Mouse (Mus musculus): ENCODE results near the gene Rab3ip. TPM values are rescaled to one million over a fixed set of nuclear protein-coding genes. Genes with fewer than 3 reads are reported as not detected.

Rab3ip gene
- total and polyA plus RNA-seq, 3 experiments, result 15.2 to 23.2 TPM; not detected in 1

GRCm38 (mm10) chr10:116995162-116995561 is 44.6 kb upstream of the Rab3ip start:
- no peak for DNase-seq (ENCODE audit: low read depth, low spot score)
- Histone ChIP-seq H3K9ac (ENCODE audit: control insufficient read depth, low read depth, low read length, poor library complexity, severe bottlenecking) (no peak overlapping the region), H3K27me3 (ENCODE audit: control insufficient read depth in 1 of 2, insufficient read depth in 2 of 2, low read length in 2 of 2) (peaks cover 0 to 2% of the 10 kb centered on the region in 2 experiments; a peak in 1 of 4 replicates), H3K4me1 (ENCODE audit: control insufficient read depth in 1 of 2, insufficient read depth in 2 of 2, low read length in 2 of 2) (no peaks in the 10 kb centered on the region), H3K9me3 (replicated peaks; ENCODE audit: insufficient read depth, low read length) (no peaks in the 10 kb centered on the region), H3K36me3 (ENCODE audit: control insufficient read depth in 1 of 2, insufficient read depth in 2 of 2, low read length in 2 of 2) (no peaks in the 10 kb centered on the region), H3K27ac (ENCODE audit: control insufficient read depth, low read depth, low read length) (no peak overlapping the region), H3K79me2 (ENCODE audit: control insufficient read depth, insufficient read depth, low read length, poor library complexity) (no peaks in the 10 kb centered on the region), H3K4me3 (ENCODE audit: control insufficient read depth in 1 of 2, insufficient read depth in 1 of 2, low read depth in 2 of 2, low read length in 2 of 2) (no peak overlapping the region)
- no peak for TF ChIP-seq MXI1 (IDR thresholded peaks at IDR 0.05; ENCODE audit: low read depth, low read length)
- no peak for TF ChIP-seq RCOR1 (IDR thresholded peaks at IDR 0.05; ENCODE audit: low read depth, low read length)
- no peak for TF ChIP-seq E2F4 (IDR thresholded peaks at IDR 0.05; ENCODE audit: borderline replicate concordance, low read depth, low read length)
- no peak for TF ChIP-seq MAZ (IDR thresholded peaks at IDR 0.05; ENCODE audit: low read depth, low read length)
- TF ChIP-seq TAL1 (IDR thresholded peaks at IDR 0.05; ENCODE audit: low read length), result no peak
- TF ChIP-seq TCF12 (IDR thresholded peaks at IDR 0.05; ENCODE audit: low read depth, low read length), result no peak
- no peak for TF ChIP-seq KAT2A (conservative IDR thresholded peaks at IDR 0.05; ENCODE audit: low read depth, low read length)
- no peak for TF ChIP-seq NELFE (IDR thresholded peaks at IDR 0.05; ENCODE audit: low read depth, low read length)
- no peak for TF ChIP-seq JUND (IDR thresholded peaks at IDR 0.05; ENCODE audit: low read depth, low read length)
- no peak for TF ChIP-seq GATA1 (IDR thresholded peaks at IDR 0.05; ENCODE audit: low read depth, low read length)
- TF ChIP-seq UBTF (IDR thresholded peaks at IDR 0.05; ENCODE audit: borderline replicate concordance, insufficient read depth, low read depth, low read length), result no peak
- no peak for TF ChIP-seq BHLHE40 (IDR thresholded peaks at IDR 0.05; ENCODE audit: borderline replicate concordance, low read depth, low read length)
- no peak for TF ChIP-seq ETS1 (IDR thresholded peaks at IDR 0.05; ENCODE audit: low read depth, low read length)
- TF ChIP-seq TBP (IDR thresholded peaks at IDR 0.05; ENCODE audit: low read depth, low read length), result no peak
- TF ChIP-seq MAFK (IDR thresholded peaks at IDR 0.05; ENCODE audit: borderline replicate concordance, low read depth, low read length), result no peak
- no peak for TF ChIP-seq POLR2AphosphoS5 (IDR thresholded peaks at IDR 0.05; ENCODE audit: borderline replicate concordance, low read depth, low read length)
- no peak for TF ChIP-seq NRF1 (IDR thresholded peaks at IDR 0.05; ENCODE audit: insufficient read depth, low read depth, low read length, poor library complexity, severe bottlenecking)
- TF ChIP-seq CTCF (IDR thresholded peaks at IDR 0.05 in 2 of 3, conservative IDR thresholded peaks at IDR 0.05 in 1 of 3; ENCODE audit: control insufficient read depth in 1 of 3, insufficient read depth in 1 of 3, low read depth in 2 of 3, low read length in 3 of 3, poor library complexity in 1 of 3, severe bottlenecking in 1 of 3), result no peak

GRCm38 (mm10) chr10:116993971-116994370 is 43.4 kb upstream of the Rab3ip start:
- no peak for TF ChIP-seq SIN3A (IDR thresholded peaks at IDR 0.05; ENCODE audit: low read length)
- no peak for TF ChIP-seq SMC3 (IDR thresholded peaks at IDR 0.05; ENCODE audit: low read depth, low read length)
- no peak for TF ChIP-seq MAX (IDR thresholded peaks at IDR 0.05; ENCODE audit: low read length)
- TF ChIP-seq MXI1 (IDR thresholded peaks at IDR 0.05; ENCODE audit: low read depth, low read length), result no peak
- TF ChIP-seq MAZ (IDR thresholded peaks at IDR 0.05; ENCODE audit: low read depth, low read length), result no peak
- no peak for TF ChIP-seq MEF2A (IDR thresholded peaks at IDR 0.05; ENCODE audit: extremely low read depth, insufficient replicate concordance, low read depth, low read length, poor library complexity, severe bottlenecking)
- no peak for TF ChIP-seq MYB (IDR thresholded peaks at IDR 0.05; ENCODE audit: low read depth, low read length)
- no peak for TF ChIP-seq RCOR1 (IDR thresholded peaks at IDR 0.05; ENCODE audit: low read depth, low read length)
- no peak for TF ChIP-seq POLR2AphosphoS5 (IDR thresholded peaks at IDR 0.05; ENCODE audit: borderline replicate concordance, low read depth, low read length)
- no peak for TF ChIP-seq ELF1 (IDR thresholded peaks at IDR 0.05; ENCODE audit: low read depth, low read length)
- no peak for TF ChIP-seq BHLHE40 (IDR thresholded peaks at IDR 0.05; ENCODE audit: borderline replicate concordance, low read depth, low read length)
- no peak for TF ChIP-seq POLR2A (IDR thresholded peaks at IDR 0.05; ENCODE audit: control insufficient read depth in 1 of 2, insufficient read depth in 1 of 2, low read depth in 1 of 2, low read length in 2 of 2, poor library complexity in 1 of 2)
- TF ChIP-seq EP300 (IDR thresholded peaks at IDR 0.05; ENCODE audit: low read depth in 1 of 2, low read length in 2 of 2), result no peak
- TF ChIP-seq CHD1 (IDR thresholded peaks at IDR 0.05; ENCODE audit: low read depth, low read length), result no peak
- TF ChIP-seq TBP (IDR thresholded peaks at IDR 0.05; ENCODE audit: low read depth, low read length), result no peak
- no peak for TF ChIP-seq CHD2 (IDR thresholded peaks at IDR 0.05; ENCODE audit: low read length)
- TF ChIP-seq ZKSCAN1 (IDR thresholded peaks at IDR 0.05; ENCODE audit: low read depth, low read length), result no peak
- TF ChIP-seq ETS1 (IDR thresholded peaks at IDR 0.05; ENCODE audit: low read depth, low read length), result no peak
- TF ChIP-seq ZMIZ1 (IDR thresholded peaks at IDR 0.05; ENCODE audit: low read depth, low read length), result no peak
- no peak for TF ChIP-seq MAFK (IDR thresholded peaks at IDR 0.05; ENCODE audit: borderline replicate concordance, low read depth, low read length)
- H3K27ac ChIP-seq (ENCODE audit: control insufficient read depth, low read depth, low read length), result no peak overlapping the region

More at GRCm38 (mm10) chr10:116993971-116994370, 43.4 kb upstream of the Rab3ip start:
- no peaks in the 10 kb centered on the region for H3K4me1 ChIP-seq (ENCODE audit: control insufficient read depth in 1 of 2, insufficient read depth in 2 of 2, low read length in 2 of 2)
- H3K9me3 ChIP-seq (replicated peaks; ENCODE audit: insufficient read depth, low read length), result no peaks in the 10 kb centered on the region
- H3K4me3 ChIP-seq (ENCODE audit: control insufficient read depth in 1 of 2, insufficient read depth in 1 of 2, low read depth in 2 of 2, low read length in 2 of 2), result no peak overlapping the region
- no peaks in the 10 kb centered on the region for H3K36me3 ChIP-seq (ENCODE audit: control insufficient read depth in 1 of 2, insufficient read depth in 2 of 2, low read length in 2 of 2)
- DNase-seq (ENCODE audit: low read depth, low spot score), result no peak
- H3K9ac ChIP-seq (ENCODE audit: control insufficient read depth, low read depth, low read length, poor library complexity, severe bottlenecking), result no peak overlapping the region
- peaks cover 0 to 3% of the 10 kb centered on the region in 2 experiments; a peak in 2 of 4 replicates for H3K27me3 ChIP-seq (ENCODE audit: control insufficient read depth in 1 of 2, insufficient read depth in 2 of 2, low read length in 2 of 2)
- no peaks in the 10 kb centered on the region for H3K79me2 ChIP-seq (ENCODE audit: control insufficient read depth, insufficient read depth, low read length, poor library complexity)
